Mouse (Mus musculus): Measurements from ENCODE around the gene Nploc4. TPM values are rescaled to one million over a fixed set of nuclear protein-coding genes. Genes with fewer than 3 reads are reported as not detected.

Gene Nploc4
- total and polyA plus RNA-seq, 3 experiments, result 40.6 to 115 (median 50.4) TPM

- peak; percentile 99 for TF ChIP-seq MXI1 (IDR thresholded peaks at IDR 0.05; ENCODE audit: low read depth, low read length)
- 0 out of 2 replicates have a peak, but pooled peaks have one; percentile 76 for TF ChIP-seq MAZ (IDR thresholded peaks at IDR 0.05; ENCODE audit: low read depth, low read length)
- TF ChIP-seq ZNF384 (IDR thresholded peaks at IDR 0.05; ENCODE audit: low read depth, low read length), result no peak
- TF ChIP-seq CHD2 (IDR thresholded peaks at IDR 0.05; ENCODE audit: low read length), result peak; percentile 70
- TF ChIP-seq NELFE (IDR thresholded peaks at IDR 0.05; ENCODE audit: low read depth, low read length), result peak; percentile 97
- TF ChIP-seq TBP (conservative IDR thresholded peaks at IDR 0.05; ENCODE audit: low read depth, low read length), result peak; percentile 89
- TF ChIP-seq EP300 (IDR thresholded peaks at IDR 0.05; ENCODE audit: low read length), result no peak
- no peak for TF ChIP-seq MAFK (IDR thresholded peaks at IDR 0.05; ENCODE audit: insufficient replicate concordance, low read length)
- peak; percentile 97 for TF ChIP-seq MAX (IDR thresholded peaks at IDR 0.05; ENCODE audit: low read length)
Observed at GRCm38 (mm10) chr11:120484265-120484981, 46.9 kb upstream of the Nploc4 start, which contains the start of gene Mrpl12 (continued).

GRCm38 (mm10) chr11:120483448-120483934, 46.0 kb upstream of the Nploc4 start:
- Histone ChIP-seq H3K79me2 (replicated peaks; ENCODE audit: control insufficient read depth, extremely low read depth, insufficient read depth, poor library complexity, severe bottlenecking) (peaks cover 26% of the 10 kb centered on the region), H3K4me2 (ENCODE audit: insufficient read depth, low read depth, poor library complexity, severe bottlenecking) (peak overlapping the region; percentile 63; the same call in 1 of the 2 replicates), H3K27me3 (replicated peaks) (no peaks in the 10 kb centered on the region), H3K36me3 (replicated peaks in 1 of 2; ENCODE audit: control insufficient read depth in 1 of 2, insufficient read depth in 1 of 2, low read length in 1 of 2) (peaks cover 70 to 81% of the 10 kb centered on the region in 2 experiments), H3K9me3 (replicated peaks; ENCODE audit: low read length) (no peaks in the 10 kb centered on the region), H3K4me1 (ENCODE audit: control insufficient read depth in 1 of 2, insufficient read depth in 2 of 2) (peaks cover 6 to 28% of the 10 kb centered on the region in 2 experiments), H3K27ac (ENCODE audit: insufficient read depth, low read depth) (no peak overlapping the region), H3K9ac (ENCODE audit: insufficient read depth, low read depth) (no peak overlapping the region; the same call in 1 of the 2 replicates), H3K4me3 (replicated peaks in 1 of 3; ENCODE audit: low read depth in 2 of 3, low read length in 2 of 3, poor library complexity in 1 of 3) (peak overlapping the region in 2 of 3 experiments; percentile 71 to 100)
- dilution Hi-C loops (cut with MboI; ENCODE audit: extremely low pct_ligation_motif_present, extremely low pct_unique_long_range_greater_than_20kb, low sequenced_read_pairs) (no loop called here), in situ Hi-C loops (cut with MboI; ENCODE audit: low pct_ligation_motif_present, low pct_unique_long_range_greater_than_20kb, low sequenced_read_pairs) (no loop called here)
- no peak for DNase-seq (ENCODE audit: extremely low read depth)
- no peak for TF ChIP-seq CTCF (conservative IDR thresholded peaks at IDR 0.05 in 1 of 2, IDR thresholded peaks at IDR 0.05 in 1 of 2; ENCODE audit: low read depth in 2 of 2, low read length in 2 of 2)
- TF ChIP-seq PAX5 (IDR thresholded peaks at IDR 0.05; ENCODE audit: low read length), result no peak
- TF ChIP-seq JUND (conservative IDR thresholded peaks at IDR 0.05; ENCODE audit: low read depth, low read length), result no peak
- TF ChIP-seq EP300 (IDR thresholded peaks at IDR 0.05; ENCODE audit: low read length), result no peak
- TF ChIP-seq NELFE (IDR thresholded peaks at IDR 0.05; ENCODE audit: low read depth, low read length), result no peak
- TF ChIP-seq MAX (IDR thresholded peaks at IDR 0.05; ENCODE audit: low read length), result no peak
- no peak for TF ChIP-seq CHD2 (IDR thresholded peaks at IDR 0.05; ENCODE audit: low read length)
- no peak for TF ChIP-seq RCOR1 (conservative IDR thresholded peaks at IDR 0.05; ENCODE audit: low read depth, low read length)
- no peak for TF ChIP-seq KAT2A (IDR thresholded peaks at IDR 0.05; ENCODE audit: insufficient replicate concordance, low read length)
- TF ChIP-seq TBP (conservative IDR thresholded peaks at IDR 0.05; ENCODE audit: low read depth, low read length), result no peak
- no peak for TF ChIP-seq USF2 (conservative IDR thresholded peaks at IDR 0.05; ENCODE audit: low read depth, low read length)
- TF ChIP-seq IRF4 (IDR thresholded peaks at IDR 0.05; ENCODE audit: low read depth, low read length), result no peak
- no peak for TF ChIP-seq E2F4 (IDR thresholded peaks at IDR 0.05; ENCODE audit: insufficient replicate concordance, low read depth, low read length)
- TF ChIP-seq CHD1 (IDR thresholded peaks at IDR 0.05; ENCODE audit: low read depth, low read length), result no peak

Measured in CH12.LX (cell line).